Mouse (Mus musculus): ENCODE measurements around the gene Ccdc194. TPM values are rescaled to one million over a fixed set of nuclear protein-coding genes. Genes with fewer than 3 reads are reported as not detected.
"Not testable (repeated sequence)": the region's sequence is repeated elsewhere in the genome, so short reads cannot be mapped to it uniquely, and the experiment has no call there.

Ccdc194 gene
- polyA plus RNA-seq, 1 experiment from 2014 or later = 0.30 TPM

DNA sequence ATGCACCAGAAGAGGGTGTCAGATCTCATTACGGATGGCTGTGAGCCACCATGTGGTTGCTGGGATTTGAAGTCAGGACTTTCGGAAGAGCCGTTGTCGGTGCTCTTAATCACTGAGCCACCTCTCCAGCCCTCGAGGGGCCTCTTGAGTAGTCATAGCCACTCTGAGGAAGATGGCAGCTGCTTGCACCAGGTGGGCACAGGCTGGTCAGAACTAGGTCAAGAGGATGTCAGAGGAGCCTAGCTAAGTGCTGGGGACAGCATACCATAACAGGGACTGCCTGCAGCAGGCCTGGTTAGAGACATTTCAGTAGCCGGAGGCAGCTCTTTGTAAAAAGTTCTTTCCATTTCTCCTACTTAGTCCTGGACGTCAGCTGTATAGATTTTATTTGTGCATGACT, 25.2 kb upstream of the Ccdc194 start:
- Histone ChIP-seq H3K4me1 (replicated peaks) (no peaks in the 10 kb centered on the region), H3K4me3 (no peak overlapping the region), H3K36me3 (peaks cover 23% of the 10 kb centered on the region; the same call in 1 of the 2 replicates), H3K27ac (no peak overlapping the region), H3K9me3 (replicated peaks) (no peaks in the 10 kb centered on the region), H3K4me2 (no peak overlapping the region), H3K9ac (no peak overlapping the region), H3K27me3 (0 out of 2 replicates have a peak, but pooled peaks cover 5% of the 10 kb centered on the region)
- ATAC-seq (replicated peaks; ENCODE audit: insufficient number of reproducible peaks, insufficient read depth, low FRiP score, low read depth) = no peak
- 67% methylated on average over 7 of the region's 7 CpGs for WGBS

DNA sequence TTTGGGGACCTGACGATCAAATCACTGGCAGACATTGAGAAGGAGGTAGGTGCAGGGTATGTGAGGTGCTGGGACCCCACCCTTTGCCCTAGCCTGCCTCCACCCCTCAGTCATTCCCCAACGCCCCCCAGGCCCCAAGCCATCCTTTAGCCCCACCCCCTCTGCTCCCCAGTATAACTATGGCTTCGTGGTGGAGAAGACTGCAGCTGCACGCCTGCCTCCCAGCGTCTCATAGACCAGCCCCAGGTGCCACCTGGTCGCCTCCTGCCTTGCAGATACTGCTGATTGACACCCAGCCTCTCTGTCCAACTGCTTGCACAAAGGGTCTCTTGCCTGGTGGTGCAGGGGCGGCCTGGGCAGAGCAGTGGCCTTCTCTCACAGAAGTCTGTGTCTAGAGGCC, 22.1 kb upstream of the Ccdc194 start:
- Histone ChIP-seq H3K27ac (no peak overlapping the region), H3K4me2 (no peak overlapping the region), H3K9me3 (replicated peaks) (no peaks in the 10 kb centered on the region), H3K27me3 (no peaks in the 10 kb centered on the region), H3K9ac (no peak overlapping the region), H3K4me3 (no peak overlapping the region), H3K36me3 (peaks cover 28% of the 10 kb centered on the region; the same call in 1 of the 2 replicates), H3K4me1 (replicated peaks) (peaks cover 11% of the 10 kb centered on the region)
- WGBS = 85% methylated on average over 7 of the region's 7 CpGs
- ATAC-seq (replicated peaks; ENCODE audit: insufficient number of reproducible peaks, insufficient read depth, low FRiP score, low read depth) = no peak

DNA sequence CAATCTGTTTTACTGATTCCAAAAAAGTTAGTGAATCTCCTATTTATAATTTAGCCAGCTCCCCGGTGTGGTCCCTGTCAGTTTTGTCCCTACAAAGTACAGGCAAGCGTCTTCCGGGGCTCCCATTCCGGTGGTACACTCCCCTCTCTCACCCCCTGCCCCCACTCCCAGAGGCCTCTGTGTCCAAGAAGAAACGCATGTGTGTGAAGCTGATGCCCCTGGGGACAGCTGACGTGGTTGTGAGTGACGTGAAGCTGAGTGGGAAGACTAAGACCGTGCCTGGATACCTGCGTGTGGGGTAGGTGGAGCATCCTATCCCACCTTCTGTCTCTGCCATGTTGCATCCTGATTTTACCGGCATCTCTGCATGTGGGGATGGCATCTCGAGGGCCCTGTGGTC, 19.5 kb upstream of the Ccdc194 start:
- Histone ChIP-seq H3K4me2 (no peak overlapping the region), H3K9ac (no peak overlapping the region), H3K4me3 (no peak overlapping the region), H3K27me3 (no peaks in the 10 kb centered on the region), H3K9me3 (replicated peaks) (no peaks in the 10 kb centered on the region), H3K4me1 (replicated peaks) (peaks cover 11% of the 10 kb centered on the region), H3K27ac (no peak overlapping the region), H3K36me3 (peaks cover 28% of the 10 kb centered on the region; the same call in 1 of the 2 replicates)
- ATAC-seq (replicated peaks; ENCODE audit: insufficient number of reproducible peaks, insufficient read depth, low FRiP score, low read depth) = no peak
- 91% methylated on average over 11 of the region's 11 CpGs for WGBS

GRCm38 (mm10) chr8:71543755-71544154, 18.2 kb upstream of the Ccdc194 start:
- peak overlapping the region; percentile 86 for H3K9ac ChIP-seq
- 80% methylated on average over 9 of the region's 9 CpGs for WGBS
- no peaks in the 10 kb centered on the region for H3K27me3 ChIP-seq
- H3K4me1 ChIP-seq (replicated peaks) = peaks cover 11% of the 10 kb centered on the region
- no peak for ATAC-seq (replicated peaks; ENCODE audit: insufficient number of reproducible peaks, insufficient read depth, low FRiP score, low read depth)
- no peak overlapping the region for H3K27ac ChIP-seq
- H3K36me3 ChIP-seq = peaks cover 26% of the 10 kb centered on the region; the same call in 1 of the 2 replicates
- H3K4me2 ChIP-seq = peak overlapping the region; percentile 94
- H3K4me3 ChIP-seq = peak overlapping the region; percentile 98
- no peaks in the 10 kb centered on the region for H3K9me3 ChIP-seq (replicated peaks)

DNA sequence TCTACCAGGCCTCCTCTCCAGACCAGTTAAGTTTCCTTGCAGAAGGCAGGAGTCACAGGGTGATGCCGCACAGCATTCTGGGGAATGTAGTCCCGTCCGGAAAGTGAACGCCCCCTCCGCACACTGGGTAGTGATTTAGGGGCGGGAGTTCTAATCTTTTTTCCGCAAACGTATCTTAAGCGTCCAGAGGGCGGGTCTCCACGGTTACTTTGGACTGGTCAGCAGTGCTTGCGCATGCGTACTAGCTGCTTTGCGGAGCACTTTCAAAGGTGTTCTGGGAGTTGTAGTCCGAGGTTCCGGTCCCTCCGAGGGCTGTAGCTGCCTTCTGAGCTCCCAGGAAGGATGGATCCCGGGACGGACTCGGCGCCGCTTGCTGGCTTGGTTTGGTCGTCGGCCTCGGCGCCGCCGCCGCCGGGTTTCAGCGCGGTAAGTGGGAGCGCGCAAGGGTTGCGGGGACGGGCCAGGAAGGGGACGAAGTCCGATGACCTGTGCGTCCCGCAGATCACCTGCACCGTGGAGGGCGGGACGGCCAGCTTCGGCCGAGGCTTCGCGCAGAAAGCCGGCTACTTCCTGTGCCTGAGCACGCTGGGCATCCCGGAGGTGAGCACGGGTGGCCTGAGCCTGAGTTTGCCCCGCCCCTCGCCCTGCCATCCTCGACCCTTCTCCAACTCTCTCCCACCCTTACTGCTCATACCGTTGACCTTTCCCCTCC, 17.3 kb upstream of the Ccdc194 start, which contains the start of gene Mvb12a:
Gene Mvb12a, plus strand, starts transcription at position 291 of the 712 bp plus-strand sequence.
- Histone ChIP-seq H3K4me2 (peak within 1 kb of the TSS; percentile 94), H3K9me3 (replicated peaks) (no peaks in the 10 kb centered on the region), H3K4me3 (peak within 1 kb of the TSS; percentile 98), H3K27me3 (no peaks in the 10 kb centered on the region), H3K27ac (peak within 1 kb of the TSS; percentile 69), H3K36me3 (peaks cover 17% of the 10 kb centered on the region; the same call in 1 of the 2 replicates), H3K9ac (peak within 1 kb of the TSS; percentile 86), H3K4me1 (replicated peaks) (peaks cover 14% of the 10 kb centered on the region)
- peak; percentile 94 for ATAC-seq (replicated peaks; ENCODE audit: insufficient number of reproducible peaks, insufficient read depth, low FRiP score, low read depth)
- 0% methylated on average over 55 of the region's 55 CpGs for WGBS

DNA sequence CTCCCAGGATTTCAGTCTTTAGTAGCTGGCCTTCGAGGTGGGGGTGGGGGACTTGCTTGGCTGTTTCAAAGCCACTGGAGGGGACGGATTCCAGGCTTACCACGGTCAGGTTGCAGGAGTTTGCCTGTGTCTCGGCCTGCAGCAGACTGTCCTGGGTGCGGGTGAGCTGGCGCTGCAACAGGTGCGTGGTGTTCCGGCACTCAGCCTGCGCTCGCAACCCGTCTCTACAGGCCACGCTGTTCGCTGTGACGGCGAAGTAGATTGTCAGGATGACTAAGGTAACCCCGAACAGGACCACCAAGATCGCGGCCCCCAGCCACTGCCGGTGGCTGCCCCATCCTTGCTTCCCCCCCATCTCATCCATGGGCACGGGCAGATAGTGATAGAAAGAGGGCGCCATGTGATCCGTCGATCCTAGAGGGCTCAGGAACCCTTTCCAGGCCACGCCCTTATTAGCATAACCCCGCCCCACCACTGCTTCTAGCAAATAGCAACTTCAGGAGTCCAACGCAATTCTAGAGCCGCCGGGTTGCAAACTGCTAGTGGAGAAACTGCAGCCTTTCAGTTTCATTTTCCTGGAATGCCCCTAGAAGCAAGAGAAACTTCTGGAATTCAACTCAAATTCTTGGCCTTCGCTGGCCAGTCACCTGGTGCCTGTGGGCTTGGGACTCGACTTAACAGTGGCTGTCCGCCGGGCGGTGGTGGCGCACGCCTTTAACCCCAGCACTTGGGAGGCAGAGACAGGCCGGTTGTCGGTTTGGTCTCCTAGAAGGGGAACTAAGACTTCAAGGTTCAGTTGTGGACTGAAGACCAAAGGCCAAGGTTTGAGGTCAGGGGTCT, 11.7 kb upstream of the Ccdc194 start, which contains the start of gene Bst2:
Gene Bst2, minus strand, starts transcription at position 429 of the 840 bp plus-strand sequence.
- 2% methylated on average over 37 of the region's 37 CpGs for WGBS
- H3K27me3 ChIP-seq = no peaks in the 10 kb centered on the region
- no peaks in the 10 kb centered on the region for H3K36me3 ChIP-seq
- H3K9ac ChIP-seq = peak within 1 kb of the TSS; percentile 50
- H3K27ac ChIP-seq = peak within 1 kb of the TSS; percentile 66
- peak; percentile 82 for ATAC-seq (replicated peaks; ENCODE audit: insufficient number of reproducible peaks, insufficient read depth, low FRiP score, low read depth)
- peak within 1 kb of the TSS; percentile 79 for H3K4me2 ChIP-seq
- peaks cover 18% of the 10 kb centered on the region for H3K4me1 ChIP-seq (replicated peaks)
- H3K9me3 ChIP-seq (replicated peaks) = no peaks in the 10 kb centered on the region
- H3K4me3 ChIP-seq = peak within 1 kb of the TSS; percentile 60

GRCm38 (mm10) chr8:71535663-71536062, 10.2 kb upstream of the Ccdc194 start:
- H3K4me1 ChIP-seq (replicated peaks) = peaks cover 18% of the 10 kb centered on the region
- WGBS = 76% methylated on average over 5 of the region's 5 CpGs
- no peak overlapping the region for H3K27ac ChIP-seq
- peak overlapping the region; percentile 60 for H3K4me3 ChIP-seq
- H3K4me2 ChIP-seq = peak overlapping the region; percentile 79
- no peaks in the 10 kb centered on the region for H3K27me3 ChIP-seq
- no peaks in the 10 kb centered on the region for H3K36me3 ChIP-seq
- no peaks in the 10 kb centered on the region for H3K9me3 ChIP-seq (replicated peaks)
- peak overlapping the region; percentile 31; the same call in 1 of the 2 replicates for H3K9ac ChIP-seq
- no peak for ATAC-seq (replicated peaks; ENCODE audit: insufficient number of reproducible peaks, insufficient read depth, low FRiP score, low read depth)

DNA sequence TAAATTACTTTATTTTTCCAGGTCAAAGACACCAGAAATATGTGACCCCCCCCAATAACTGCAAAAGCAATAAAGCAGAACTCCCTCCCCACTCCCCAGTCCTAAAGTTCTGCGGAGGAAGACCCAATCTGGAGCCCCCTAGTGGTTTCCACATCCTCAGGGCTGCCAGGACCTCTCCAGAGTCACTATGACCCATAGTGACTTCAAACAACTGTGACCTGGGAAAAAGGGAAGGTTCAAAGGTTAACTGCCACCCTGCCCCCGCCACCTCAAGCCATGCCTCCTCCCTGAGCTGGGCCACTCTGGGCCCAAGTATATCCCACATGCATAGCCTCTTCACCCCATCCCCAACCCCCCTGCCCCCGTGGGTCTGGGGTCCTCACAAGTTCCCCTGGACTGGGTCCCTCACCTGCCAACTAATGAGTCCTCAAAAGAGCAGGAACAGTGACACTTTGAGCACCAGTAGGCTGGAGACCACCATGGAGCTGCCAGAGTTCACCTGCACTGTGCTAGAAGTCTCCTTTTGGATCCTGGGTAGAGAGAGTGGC, 8.8 kb upstream of the Ccdc194 start:
- H3K4me1 ChIP-seq (replicated peaks) = peaks cover 18% of the 10 kb centered on the region
- ATAC-seq (replicated peaks; ENCODE audit: insufficient number of reproducible peaks, insufficient read depth, low FRiP score, low read depth) = no peak
- H3K9ac ChIP-seq = no peak overlapping the region
- H3K36me3 ChIP-seq = no peaks in the 10 kb centered on the region
- no peak overlapping the region for H3K27ac ChIP-seq
- H3K9me3 ChIP-seq (replicated peaks) = no peaks in the 10 kb centered on the region
- H3K27me3 ChIP-seq = no peaks in the 10 kb centered on the region
- no peak overlapping the region for H3K4me3 ChIP-seq
- no peak overlapping the region for H3K4me2 ChIP-seq
- 34% methylated on average over 3 of the region's 3 CpGs for WGBS

GRCm38 (mm10) chr8:71530735-71531467, 5.4 kb upstream of the Ccdc194 start:
- H3K27ac ChIP-seq; H3K27me3 ChIP-seq; H3K9me3 ChIP-seq (replicated peaks); H3K36me3 ChIP-seq; H3K9ac ChIP-seq; H3K4me2 ChIP-seq; H3K4me3 ChIP-seq; ATAC-seq (replicated peaks; ENCODE audit: insufficient number of reproducible peaks, insufficient read depth, low FRiP score, low read depth): not testable (repeated sequence)
- peaks cover 28% of the 10 kb centered on the region for H3K4me1 ChIP-seq (replicated peaks)
- 61% methylated on average over 7 of the region's 12 CpGs for WGBS

DNA sequence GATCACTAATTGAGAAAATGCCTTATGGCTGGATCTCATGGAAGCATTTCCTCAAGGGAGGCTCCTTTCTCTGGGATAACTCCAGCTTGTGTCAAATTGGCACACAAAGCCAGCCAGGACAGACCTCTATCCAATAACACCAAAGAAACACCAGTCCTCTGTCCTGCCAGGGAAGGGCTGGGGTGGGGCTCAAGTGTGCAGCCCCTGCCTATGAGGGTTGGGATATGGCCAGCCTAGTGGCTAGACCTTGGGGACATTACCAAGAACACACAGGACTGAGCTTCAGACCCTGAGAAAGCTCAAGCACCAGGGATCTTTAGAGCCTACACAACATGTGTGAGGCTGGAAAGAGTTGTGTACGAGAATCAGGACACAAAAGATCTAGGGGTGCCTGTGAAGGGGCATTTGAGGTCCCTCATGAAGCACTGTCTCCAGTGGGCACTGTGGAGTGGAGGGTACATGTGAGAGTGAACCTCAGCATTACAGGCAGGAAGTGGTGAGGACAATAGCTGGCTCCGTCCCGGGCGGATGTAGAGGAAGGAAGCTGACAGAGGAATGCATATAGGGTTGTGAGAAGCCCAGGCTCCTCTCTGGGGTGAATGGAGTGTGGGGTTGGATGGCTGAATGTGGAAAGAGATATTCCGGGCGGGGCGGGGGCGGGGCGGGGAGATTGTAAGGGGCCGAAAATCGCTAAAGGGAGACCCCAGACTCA, 3.0 kb upstream of the Ccdc194 start:
- H3K4me3 ChIP-seq = no peak overlapping the region
- peaks cover 12% of the 10 kb centered on the region for H3K27me3 ChIP-seq
- ATAC-seq (replicated peaks; ENCODE audit: insufficient number of reproducible peaks, insufficient read depth, low FRiP score, low read depth) = peak; percentile 80
- WGBS = 59% methylated on average over 11 of the region's 11 CpGs
- H3K4me2 ChIP-seq = no peak overlapping the region
- H3K9ac ChIP-seq = no peak overlapping the region
- H3K36me3 ChIP-seq = no peaks in the 10 kb centered on the region
- H3K9me3 ChIP-seq (replicated peaks) = no peaks in the 10 kb centered on the region
- H3K4me1 ChIP-seq (replicated peaks) = peaks cover 32% of the 10 kb centered on the region
- peak overlapping the region; percentile 78 for H3K27ac ChIP-seq
